Mouse (Mus musculus) erythroblast, embryonic 14.5 days (primary cell): ENCODE measurements around the gene Lmo4.

Experiments
- GATA1 ChIP-seq: IDR thresholded peaks from 2 replicates; pipeline ENCODE4 v1.6.1; 2012; ENCODE audit warnings: low read length, inconsistent platforms, mixed read lengths
- TAL1 ChIP-seq: IDR thresholded peaks from 3 replicates; pipeline ENCODE4 v1.6.1; 2012; ENCODE audit warnings: low read length, inconsistent platforms, mixed read lengths

- TF ChIP-seq GATA1 (no peak), TAL1 (no peak)
Measured at GRCm38 (mm10) chr3:144144066-144144465, 61.0 kb downstream of the Lmo4 start.
